Mouse (Mus musculus) Muller cell, postnatal 12 days (primary cell): ENCODE results near the gene Tbc1d23.
"Not testable (repeated sequence)": the region's sequence is repeated elsewhere in the genome, so short reads cannot be mapped to it uniquely, and the experiment has no call there.

Experiments
- DNase-seq: peaks from one replicate; pipeline ENCODE4 v3.0.0-alpha.2; 2015; ENCODE audit errors: inconsistent ontology term

Tbc1d23 gene

GRCm38 (mm10) chr16:57215957-57216356 lies 15.3 kb downstream of the Tbc1d23 start:
- no peak for DNase-seq

DNA sequence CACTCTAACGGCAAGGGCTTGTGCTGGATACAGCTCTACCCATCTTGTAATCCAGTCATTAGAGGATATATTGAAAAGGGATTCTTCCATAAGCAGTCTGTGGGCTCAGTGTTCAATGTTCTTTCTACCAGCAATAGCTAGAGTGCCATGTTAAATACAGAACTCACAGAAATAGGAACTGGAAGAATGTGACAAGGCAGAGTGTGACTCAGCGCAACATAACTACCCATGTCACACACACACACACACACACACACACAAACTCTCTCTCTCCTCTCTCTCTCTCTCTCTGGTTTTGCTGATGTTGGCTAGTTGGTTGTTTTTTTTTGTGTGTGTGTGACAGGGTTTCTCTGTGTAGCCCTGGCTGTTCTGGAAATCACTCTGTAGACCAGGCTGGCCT lies 20.3 kb downstream of the Tbc1d23 start:
- DNase-seq: no peak

DNA sequence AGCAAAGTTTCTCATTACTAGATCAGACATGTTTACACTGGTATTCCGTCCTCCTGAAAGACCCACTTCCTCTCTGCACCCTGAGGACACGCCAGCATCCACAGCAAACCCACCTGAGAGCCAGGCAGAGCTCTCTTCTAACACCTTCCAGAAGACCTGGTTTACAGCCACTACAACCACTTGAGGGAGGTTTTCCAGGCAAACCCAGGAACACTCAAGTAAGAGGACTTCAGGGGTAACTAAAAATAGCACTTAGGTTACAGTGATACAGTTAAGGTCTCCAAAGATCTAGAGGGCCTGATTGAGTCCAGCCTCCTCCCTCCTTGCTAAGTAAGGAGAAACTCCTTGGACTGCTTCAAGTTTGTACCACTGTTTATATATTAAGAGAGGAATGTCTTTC lies 23.0 kb downstream of the Tbc1d23 start:
- DNase-seq: no peak

DNA sequence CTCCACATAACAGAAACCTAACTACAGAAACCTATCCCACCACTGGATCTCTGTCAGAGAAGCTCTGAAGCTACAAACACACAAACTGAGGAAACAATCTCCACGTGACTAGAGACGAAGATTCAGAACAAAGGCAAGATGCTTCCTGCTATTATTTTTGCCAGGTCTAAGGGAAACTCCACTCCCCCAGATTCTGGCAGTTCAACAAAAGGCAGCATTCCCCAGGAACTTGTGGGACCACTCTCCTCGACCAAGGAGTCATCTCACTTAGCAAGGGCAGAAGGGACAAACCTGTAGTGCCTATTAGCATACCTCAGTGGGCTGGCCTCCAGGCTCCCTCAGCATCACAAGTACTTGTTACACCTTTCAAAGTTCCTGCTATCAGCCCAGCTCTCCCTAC lies 34.0 kb downstream of the Tbc1d23 start:
- DNase-seq: no peak

GRCm38 (mm10) chr16:57196590-57196989 lies 34.7 kb downstream of the Tbc1d23 start:
- no peak for DNase-seq

- DNase-seq: no peak
Measured at GRCm38 (mm10) chr16:57191214-57191613, 40.1 kb downstream of the Tbc1d23 start.

- no peak for DNase-seq
Measured at GRCm38 (mm10) chr16:57190390-57190789, 40.9 kb downstream of the Tbc1d23 start.

DNA sequence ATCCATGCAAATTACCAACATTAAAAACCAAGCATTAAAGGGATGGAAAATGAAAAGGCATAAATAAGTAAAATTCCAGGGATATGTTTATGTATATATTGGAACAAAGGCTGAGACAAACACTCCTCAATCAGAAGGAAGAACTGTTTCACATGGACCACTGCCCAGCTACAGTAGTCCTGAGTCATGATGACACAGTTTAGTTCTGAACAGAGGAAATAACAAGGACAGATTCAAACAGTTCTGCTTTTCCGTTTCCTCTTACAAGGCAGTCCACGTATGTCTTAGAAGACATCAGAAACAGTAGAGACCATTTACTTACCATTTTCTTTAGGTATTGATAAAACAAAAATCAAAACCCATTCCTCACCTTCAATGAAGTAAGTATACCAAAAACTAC lies 41.8 kb downstream of the Tbc1d23 start:
- peak; percentile 51 for DNase-seq

- no peak for DNase-seq
Measured at GRCm38 (mm10) chr16:57186618-57187017, 44.7 kb downstream of the Tbc1d23 start.

DNA sequence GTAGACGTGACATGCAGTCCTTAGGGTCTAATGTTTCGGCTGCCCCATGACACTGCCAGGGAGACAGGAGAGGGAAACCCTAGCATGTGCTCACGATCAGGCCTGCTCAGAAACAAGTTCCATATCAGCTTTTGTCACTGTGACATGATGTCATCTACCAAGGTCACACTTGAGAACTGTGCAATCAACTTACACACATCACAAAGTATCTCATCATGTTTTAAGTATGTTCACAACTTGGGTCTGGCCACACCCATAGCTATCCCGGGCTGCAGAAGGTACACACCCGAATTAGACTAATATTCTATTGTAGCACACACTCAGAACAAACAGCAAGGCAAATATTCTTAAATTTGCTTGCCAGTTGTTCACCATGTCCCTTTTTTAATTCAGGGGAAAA lies 49.3 kb downstream of the Tbc1d23 start:
- no peak for DNase-seq

- no peak for DNase-seq
Measured at GRCm38 (mm10) chr16:57181180-57181579, 50.1 kb downstream of the Tbc1d23 start.

DNA sequence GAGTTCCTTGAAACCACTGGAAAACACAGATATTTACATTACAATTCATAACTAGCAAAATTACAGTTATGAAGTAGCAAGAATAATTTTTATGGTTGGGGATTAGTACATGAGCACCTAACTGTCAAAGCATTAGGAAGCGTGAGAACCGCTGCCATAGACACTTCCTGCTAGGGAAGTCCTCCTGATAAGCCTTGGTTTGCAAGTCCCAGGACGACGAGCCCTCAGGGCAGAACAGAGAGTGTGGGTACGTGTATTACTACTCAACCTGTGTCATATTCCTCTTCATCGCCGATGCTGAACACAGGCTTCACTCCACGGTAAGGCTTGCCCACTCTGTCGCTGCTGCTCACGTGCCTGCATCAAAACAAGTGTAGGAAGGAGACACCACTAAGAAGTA lies 53.6 kb downstream of the Tbc1d23 start:
- DNase-seq: no peak

GRCm38 (mm10) chr16:57177254-57177653 lies 54.0 kb downstream of the Tbc1d23 start:
- no peak for DNase-seq

GRCm38 (mm10) chr16:57176276-57176675 lies 55.0 kb downstream of the Tbc1d23 start:
- DNase-seq: no peak

DNA sequence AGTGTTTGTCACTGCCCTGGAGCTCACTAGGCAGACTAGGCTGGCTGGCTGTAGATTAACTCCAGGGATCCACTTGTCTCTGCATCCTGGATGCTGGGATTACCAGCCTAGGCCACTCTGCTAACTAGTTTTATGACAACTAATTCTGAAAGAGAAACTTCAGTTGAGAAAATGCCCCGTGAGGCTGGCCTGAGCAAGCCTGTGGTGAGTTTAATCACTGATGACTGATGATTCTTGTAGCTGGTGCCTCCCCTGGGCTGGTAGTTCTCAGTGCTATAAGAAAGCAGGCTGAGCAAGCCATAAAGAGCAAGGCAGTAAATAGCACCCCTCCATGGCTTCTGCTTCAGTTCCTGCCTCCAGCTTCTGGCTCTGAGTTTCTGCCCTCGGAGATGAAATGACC lies 55.6 kb downstream of the Tbc1d23 start:
- no peak for DNase-seq

DNA sequence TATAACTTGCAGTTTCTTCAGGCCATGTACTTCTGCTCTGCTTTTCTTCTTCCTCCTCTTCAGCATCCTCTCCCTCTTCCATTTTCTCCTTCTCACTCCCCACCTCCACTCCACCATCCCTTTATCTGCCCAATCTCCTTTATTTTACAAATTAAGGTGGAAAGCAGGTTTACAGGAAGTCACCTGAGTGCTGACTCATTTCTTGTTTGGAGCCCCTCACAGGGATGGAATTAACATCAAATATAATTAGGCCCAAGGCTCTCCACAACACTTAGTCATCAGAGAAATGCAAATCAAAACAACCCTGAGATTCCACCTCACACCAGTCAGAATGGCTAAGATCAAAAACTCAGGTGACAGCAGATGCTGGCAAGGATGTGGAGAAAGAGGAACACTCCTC lies 56.8 kb downstream of the Tbc1d23 start:
- DNase-seq: not testable (repeated sequence)

GRCm38 (mm10) chr16:57171570-57171969 lies 59.7 kb downstream of the Tbc1d23 start:
- DNase-seq: no peak

DNA sequence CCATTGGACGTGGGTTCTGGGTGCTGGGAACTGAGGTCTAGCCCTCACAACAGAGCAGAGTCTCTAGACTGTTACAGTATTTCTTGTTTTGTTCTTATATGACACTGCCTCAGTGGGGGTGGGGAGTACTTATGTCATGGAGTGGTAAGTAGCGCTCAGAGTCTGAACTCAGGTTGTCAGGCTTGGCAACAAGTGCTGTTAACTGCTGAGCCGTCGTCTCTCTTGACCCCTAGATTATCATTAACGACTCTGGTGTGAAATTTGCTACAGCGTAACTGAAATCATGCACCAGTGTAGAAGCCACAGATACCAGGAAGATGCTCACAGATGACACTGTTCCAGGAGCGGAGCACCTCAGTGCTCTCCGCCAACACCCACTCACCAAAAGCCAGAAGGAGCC lies 60.1 kb downstream of the Tbc1d23 start:
- DNase-seq: no peak

DNA sequence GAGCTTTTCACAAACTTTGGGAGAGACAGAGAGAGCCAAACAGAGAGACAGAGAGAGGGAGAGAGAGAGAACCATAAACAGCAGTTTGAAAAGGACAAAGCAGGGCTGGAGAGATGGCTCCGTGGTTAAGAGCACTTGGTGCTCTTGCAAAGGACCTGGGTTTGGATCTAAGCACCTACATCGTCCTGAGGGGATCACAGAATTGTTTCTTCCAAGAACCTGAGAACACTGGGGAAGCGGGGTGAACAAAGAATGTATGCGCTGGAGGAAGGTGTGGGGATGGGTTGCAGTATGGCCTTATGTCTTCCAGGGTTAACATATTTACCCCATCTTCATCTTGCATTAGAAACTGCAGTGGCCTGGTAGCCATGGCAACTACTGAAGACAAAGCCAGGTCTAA lies 63.1 kb downstream of the Tbc1d23 start:
- no peak for DNase-seq

- DNase-seq: no peak
Measured at GRCm38 (mm10) chr16:57167514-57167912, 63.8 kb downstream of the Tbc1d23 start.

GRCm38 (mm10) chr16:57166611-57167513 lies 64.4 kb downstream of the Tbc1d23 start, which contains the start of gene Nit2:
Gene Nit2, minus strand, starts transcription at chr16:57167341.
- peak; percentile 96 for DNase-seq

GRCm38 (mm10) chr16:57166086-57166485 lies 65.2 kb downstream of the Tbc1d23 start:
- no peak for DNase-seq

- no peak for DNase-seq
Measured at GRCm38 (mm10) chr16:57165157-57165556, 66.1 kb downstream of the Tbc1d23 start.

DNA sequence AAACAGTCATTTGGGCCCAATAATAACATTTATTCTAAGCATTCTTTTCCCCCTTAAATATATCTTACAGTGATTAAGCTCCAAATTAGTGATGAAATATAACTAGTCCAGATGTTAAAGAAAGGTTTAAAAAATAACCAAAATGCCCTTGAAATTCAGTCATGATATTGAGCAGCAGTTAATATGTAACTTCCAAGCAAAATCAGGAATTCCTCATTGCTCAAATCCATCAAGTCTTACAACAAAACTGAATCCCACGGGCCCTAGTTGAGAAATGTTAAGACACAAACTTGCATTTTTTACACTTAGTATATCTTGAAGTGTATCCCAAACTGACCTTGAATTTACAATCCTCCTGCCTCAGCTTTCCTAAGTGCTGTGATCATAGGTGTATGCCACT lies 67.6 kb downstream of the Tbc1d23 start:
- DNase-seq: no peak
